Mouse (Mus musculus) gastrocnemius, postnatal 4 days (tissue): ENCODE data around the gene Clec4b1. TPM values are rescaled to one million over a fixed set of nuclear protein-coding genes. Genes with fewer than 3 reads are reported as not detected.
"Not testable (repeated sequence)": the region's sequence is repeated elsewhere in the genome, so short reads cannot be mapped to it uniquely, and the experiment has no call there.

Experiments used
- DNase-seq, 2 experiments: peaks; one replicate each; pipeline ENCODE4 v3.0.0; 2021 to 2022; ENCODE audit warnings: low spot score in 2 of 2, mixed read lengths in 2 of 2
- long read RNA-seq, 2 experiments: library from polyadenylated mRNA; stranded (forward); transcript quantifications; one replicate each; pipeline ENCODE4 v2.0.0; 2021
- total RNA-seq, 2 experiments: library from RNA; stranded (reverse); gene quantifications; 2 replicates each; pipeline ENCODE4 v1.2.3; 2021

Clec4b1 gene
- total RNA-seq = not detected
- long read RNA-seq, experiment 1 = 0 reads
- long read RNA-seq, experiment 2 = 0 reads

GRCm38 (mm10) chr6:123049742-123050372 is at the start of gene Clec4b1:
Gene Clec4b1 (plus strand): TSS chr6:123049962.
- no peak for DNase-seq

- DNase-seq = not testable (repeated sequence)
Measured at GRCm38 (mm10) chr6:123004696-123005095, 45.1 kb upstream of the Clec4b1 start.

- DNase-seq = no peak
Measured at GRCm38 (mm10) chr6:123005591-123005990, 44.2 kb upstream of the Clec4b1 start.

- no peak for DNase-seq
Measured at GRCm38 (mm10) chr6:123095125-123095843, 45.5 kb downstream of the Clec4b1 start.

- DNase-seq = not testable (repeated sequence)
Measured at GRCm38 (mm10) chr6:123106128-123106527, 56.4 kb downstream of the Clec4b1 start, which contains the start of gene Clec4a2. Gene Clec4a2 (plus strand): TSS chr6:123106428.

Other genes starting within 250 kb of the Clec4b1 start
- gene Slc2a3, start 248.3 kb upstream of the Clec4b1 start, total RNA-seq = 1 to 10 TPM; 2.7 to 4.8 TPM
- 10 to 100 TPM; 22.4 to 25.4 TPM for gene Foxj2, start 230.0 kb upstream of the Clec4b1 start, total RNA-seq
- 1 to 10 TPM; 4.7 TPM for gene C3ar1, start 193.8 kb upstream of the Clec4b1 start, total RNA-seq
- gene Necap1, start 175.5 kb upstream of the Clec4b1 start, total RNA-seq = 10 to 100 TPM; 33.2 to 35.4 TPM
- gene Clec4a1, start 128.1 kb upstream of the Clec4b1 start, total RNA-seq = 1 to 10 TPM; 4.7 to 5.4 TPM
- 1 to 10 TPM; 2.9 TPM for gene Clec4a3, start 97.4 kb upstream of the Clec4b1 start, total RNA-seq
- gene Clec4a4, start 59.6 kb upstream of the Clec4b1 start, total RNA-seq = not detected
- gene Clec4a2, start 56.5 kb downstream of the Clec4b1 start, total RNA-seq = 1 to 10 TPM; 3.2 to 3.3 TPM
- not detected for gene Clec4b2, start 122.9 kb downstream of the Clec4b1 start, total RNA-seq
- 1 to 10 TPM; 1.3 to 1.6 TPM for gene Clec4n, start 179.9 kb downstream of the Clec4b1 start, total RNA-seq
- gene Clec4d, start 212.1 kb downstream of the Clec4b1 start, total RNA-seq = under 1 TPM in 1 of 2 experiments, not detected in 1; 0.88 TPM
- gene Clec4e, start 239.9 kb downstream of the Clec4b1 start, total RNA-seq = under 1 TPM; 0.25 to 0.41 TPM